In genomic region chr16:58501760-58502301, GRCm38 (mm10) we compare ENCODE assay signal across 8 mouse cellular contexts. TPM values are rescaled to one million over a fixed set of nuclear protein-coding genes. Genes with fewer than 3 reads are reported as not detected.
DNase-seq lines count a peak whose midpoint lies in the region; ATAC-seq lines count a peak whose summit lies in the region.

No protein-coding gene starts in this region.

- no peak for DNase-seq in heart, embryonic 10.5 days (ENCODE audit: low spot score)
- no peak for DNase-seq in heart, postnatal 14 days
- peak; percentile 72 to 73 for DNase-seq in B cell, adult 2 months
- no peak for DNase-seq in urinary bladder, postnatal 10 days (ENCODE audit: low spot score)
- DNase-seq in Muller cell, postnatal 12 days (ENCODE audit: inconsistent ontology term) = no peak
- DNase-seq in layer of hippocampus, adult 8-10 months (ENCODE audit: low spot score in 2 of 2) = no peak

- H3K9ac ChIP-seq in embryonic facial prominence, embryonic 15.5 days = no peak overlapping the region
- H3K9ac ChIP-seq in liver, embryonic 16.5 days (ENCODE audit: low read depth, low read length) = no peak overlapping the region

- H3K27me3 ChIP-seq in heart, embryonic 10.5 days (ENCODE audit: insufficient read depth, poor library complexity, severe bottlenecking) = no peaks in the 10 kb centered on the region
- H3K27me3 ChIP-seq in embryonic facial prominence, embryonic 15.5 days = no peaks in the 10 kb centered on the region
- no peaks in the 10 kb centered on the region for H3K27me3 ChIP-seq in liver, embryonic 16.5 days (ENCODE audit: control insufficient read depth, insufficient read depth, low read depth, low read length)

- H3K9me3 ChIP-seq in heart, embryonic 10.5 days = no peaks in the 10 kb centered on the region
- H3K9me3 ChIP-seq in embryonic facial prominence, embryonic 15.5 days (replicated peaks) = no peaks in the 10 kb centered on the region
- no peaks in the 10 kb centered on the region for H3K9me3 ChIP-seq in liver, embryonic 16.5 days (replicated peaks; ENCODE audit: control insufficient read depth, low read length)

- peak overlapping the region; percentile 43 for H3K27ac ChIP-seq in heart, embryonic 10.5 days
- H3K27ac ChIP-seq in embryonic facial prominence, embryonic 15.5 days (replicated peaks) = 0 out of 2 replicates have a peak overlapping the region, but pooled peaks have one; percentile 48
- H3K27ac ChIP-seq in liver, embryonic 16.5 days (ENCODE audit: low read length) = peak overlapping the region; percentile 35

- WGBS in heart, embryonic 10.5 days = 42% methylated on average over 6 of the region's 6 CpGs
- 44% methylated on average over 6 of the region's 6 CpGs for WGBS in embryonic facial prominence, embryonic 15.5 days
- 14% methylated on average over 6 of the region's 6 CpGs for WGBS in liver, embryonic 16.5 days (ENCODE audit: insufficient replicate concordance)

- H3K36me3 ChIP-seq in heart, embryonic 10.5 days = 0 out of 2 replicates have a peak, but pooled peaks cover 11% of the 10 kb centered on the region
- no peaks in the 10 kb centered on the region for H3K36me3 ChIP-seq in embryonic facial prominence, embryonic 15.5 days
- H3K36me3 ChIP-seq in liver, embryonic 16.5 days (ENCODE audit: control insufficient read depth, insufficient read depth) = no peaks in the 10 kb centered on the region

- no peak overlapping the region for H3K4me3 ChIP-seq in heart, embryonic 10.5 days
- no peak overlapping the region for H3K4me3 ChIP-seq in embryonic facial prominence, embryonic 15.5 days (replicated peaks)
- no peak overlapping the region for H3K4me3 ChIP-seq in liver, embryonic 16.5 days (ENCODE audit: low read depth, low read length)

- H3K4me2 ChIP-seq in embryonic facial prominence, embryonic 15.5 days (replicated peaks) = no peak overlapping the region
- H3K4me2 ChIP-seq in liver, embryonic 16.5 days (ENCODE audit: low read depth, low read length) = 0 out of 2 replicates have a peak overlapping the region, but pooled peaks have one; percentile 0

- no peak for ATAC-seq in embryonic facial prominence, embryonic 15.5 days (ENCODE audit: insufficient number of reproducible peaks, low FRiP score, low TSS enrichment, low read depth)
- no peak for ATAC-seq in liver, embryonic 16.5 days (ENCODE audit: low read depth)

- H3K4me1 ChIP-seq in heart, embryonic 10.5 days = peaks cover 28% of the 10 kb centered on the region
- H3K4me1 ChIP-seq in embryonic facial prominence, embryonic 15.5 days = 0 out of 2 replicates have a peak, but pooled peaks cover 5% of the 10 kb centered on the region
- H3K4me1 ChIP-seq in liver, embryonic 16.5 days (ENCODE audit: control insufficient read depth, low read depth, low read length) = peaks cover 45% of the 10 kb centered on the region

- intact Hi-C loops in heart, postnatal 14 days (cut with DNase I) = no loop called here

RNA-seq across cellular contexts. Expression of gene St3gal6, which starts 22.2 kb away (rescaled TPM):
- polyA plus RNA-seq in heart, embryonic 10.5 days (2016; fragmentation: Nextera tagmentation; extraction: Ambion mirVana) = 22.0 and 28.5 TPM in 2 replicates
- 10 to 100 TPM; 33.5 to 37.5 TPM for total RNA-seq in heart, postnatal 14 days (2021)
- polyA plus RNA-seq in embryonic facial prominence, embryonic 15.5 days (2015; fragmentation: Nextera tagmentation; extraction: Ambion mirVana) = 15.0 and 17.6 TPM in 2 replicates
- polyA plus RNA-seq in liver, embryonic 16.5 days (2015; fragmentation: Nextera tagmentation; extraction: Ambion mirVana) = 25.1 and 25.7 TPM in 2 replicates
- 10 to 100 TPM; 14.6 to 24.8 (median 18.9) TPM for total RNA-seq in layer of hippocampus, adult 8-10 months (2022)

Comparison
In these comparisons a context has a peak if more than half of its experiments do, and no peak if none do; other contexts are left out.
1. DNase-seq: peak in B cell, adult 2 months (2 of 2); none in heart, embryonic 10.5 days (single experiment), heart, postnatal 14 days (0 of 2), urinary bladder, postnatal 10 days (single experiment), Muller cell, postnatal 12 days (single experiment) and layer of hippocampus, adult 8-10 months (0 of 2).
2. Peak in every context shown above with its lines, with median percentiles within 50 percentile points of each other: H3K27ac ChIP-seq.